Mouse (Mus musculus) adipocyte (in vitro differentiated cells): ENCODE measurements at regions not wholly inside any gene's neighbourhood (a gene's known extent, or its start where the extent isn't known, plus 50 kb on each side); places are given as distances from the start of the nearest gene placed in this dataset.

Experiments
- DNase-seq: peaks from one replicate; pipeline ENCODE4 v3.0.0-alpha.2; 2016; ENCODE audit warnings: low spot score

- DNase-seq = peak; percentile 42
Observed at GRCm38 (mm10) chr13:71008216-71008615, 166.6 kb upstream of the Adamts16 start.

- DNase-seq = peak; percentile 30
Observed at GRCm38 (mm10) chr13:71006117-71006516, 164.5 kb upstream of the Adamts16 start.

- DNase-seq = no peak
Observed at GRCm38 (mm10) chr13:71003517-71003916, 161.9 kb upstream of the Adamts16 start.

GRCm38 (mm10) chr13:71001278-71001677 lies 159.7 kb upstream of the Adamts16 start:
- DNase-seq = peak; percentile 51

- no peak for DNase-seq
Observed at GRCm38 (mm10) chr13:71000422-71001008, 158.9 kb upstream of the Adamts16 start.

GRCm38 (mm10) chr13:70993522-70993921 lies 151.9 kb upstream of the Adamts16 start:
- no peak for DNase-seq

- no peak for DNase-seq
Observed at GRCm38 (mm10) chr13:70989999-70990645, 148.5 kb upstream of the Adamts16 start.

- no peak for DNase-seq
Observed at GRCm38 (mm10) chr13:70979344-70979743, 137.7 kb upstream of the Adamts16 start.

- DNase-seq = no peak
Observed at GRCm38 (mm10) chr13:70978547-70979307, 137.1 kb upstream of the Adamts16 start.

GRCm38 (mm10) chr13:70969596-70969995 lies 128.0 kb upstream of the Adamts16 start:
- no peak for DNase-seq

GRCm38 (mm10) chr13:70967781-70968180 lies 126.2 kb upstream of the Adamts16 start:
- DNase-seq = no peak

GRCm38 (mm10) chr13:70963384-70963783 lies 121.8 kb upstream of the Adamts16 start:
- no peak for DNase-seq

- no peak for DNase-seq
Observed at GRCm38 (mm10) chr13:70934309-70935037, 92.9 kb upstream of the Adamts16 start.

GRCm38 (mm10) chr13:70913834-70914233 lies 72.2 kb upstream of the Adamts16 start:
- DNase-seq = no peak

- no peak for DNase-seq
Observed at GRCm38 (mm10) chr13:70910934-70911333, 69.3 kb upstream of the Adamts16 start.

GRCm38 (mm10) chr13:70904834-70905233 lies 63.2 kb upstream of the Adamts16 start:
- DNase-seq = no peak

- no peak for DNase-seq
Observed at GRCm38 (mm10) chr13:70903831-70904230, 62.2 kb upstream of the Adamts16 start.

GRCm38 (mm10) chr13:70903150-70903549 lies 61.5 kb upstream of the Adamts16 start:
- no peak for DNase-seq

- DNase-seq = no peak
Observed at GRCm38 (mm10) chr13:70902727-70903126, 61.1 kb upstream of the Adamts16 start.

GRCm38 (mm10) chr13:70891634-70892033 lies 50.0 kb upstream of the Adamts16 start:
- DNase-seq = no peak
